Mouse (Mus musculus) neural tube, postnatal 0 days (tissue): ENCODE results near the gene Vmn1r30. TPM values are rescaled to one million over a fixed set of nuclear protein-coding genes. Genes with fewer than 3 reads are reported as not detected.

Source experiments
- polyA plus RNA-seq: library from polyadenylated mRNA; unstranded; fragments of >200 nt; fragmentation: Nextera tagmentation; extraction: Ambion mirVana; gene quantifications from 2 replicates; pipeline ENCODE4 v1.2.1, GENCODE M21; 2015

Gene Vmn1r30
- not detected in 2 replicates for polyA plus RNA-seq

GRCm38 (mm10) chr6:58443285-58443684 lies at the start of gene Vmn1r30:
Vmn1r30 (minus strand) TSS chr6:58443385.

GRCm38 (mm10) chr6:58475230-58475629 lies 32.0 kb upstream of the Vmn1r30 start, which contains the start of gene Vmn1r31:
Vmn1r31 (minus strand) TSS chr6:58475330.

Other genes starting within 250 kb of the Vmn1r30 start
- not detected in 2 replicates for gene Vmn1r27, start 224.6 kb downstream of the Vmn1r30 start, polyA plus RNA-seq
- not detected in 2 replicates for gene Vmn1r28, start 181.3 kb downstream of the Vmn1r30 start, polyA plus RNA-seq
- not detected in 2 replicates for gene Vmn1r29, start 141.8 kb downstream of the Vmn1r30 start, polyA plus RNA-seq
- not detected in 2 replicates for gene Vmn1r31, start 31.9 kb upstream of the Vmn1r30 start, polyA plus RNA-seq
- gene Abcg2, start 141.1 kb upstream of the Vmn1r30 start, polyA plus RNA-seq: 36.7 and 38.1 TPM in 2 replicates